Mouse (Mus musculus): ENCODE results near the gene Rhot1. TPM values are rescaled to one million over a fixed set of nuclear protein-coding genes. Genes with fewer than 3 reads are reported as not detected.

Gene Rhot1
- polyA plus RNA-seq, 1 experiment = 8.0 TPM

- DNase-seq (ENCODE audit: low read depth, low spot score) = no peak
- 32% methylated on average over 2 of the region's 2 CpGs for WGBS
Observed at GRCm38 (mm10) chr11:80312049-80312448, 103.2 kb downstream of the Rhot1 start.

- DNase-seq (ENCODE audit: low read depth, low spot score) = no peak
- WGBS = 16% methylated on average over 6 of the region's 6 CpGs
Observed at GRCm38 (mm10) chr11:80312565-80312964, 103.7 kb downstream of the Rhot1 start.

DNA sequence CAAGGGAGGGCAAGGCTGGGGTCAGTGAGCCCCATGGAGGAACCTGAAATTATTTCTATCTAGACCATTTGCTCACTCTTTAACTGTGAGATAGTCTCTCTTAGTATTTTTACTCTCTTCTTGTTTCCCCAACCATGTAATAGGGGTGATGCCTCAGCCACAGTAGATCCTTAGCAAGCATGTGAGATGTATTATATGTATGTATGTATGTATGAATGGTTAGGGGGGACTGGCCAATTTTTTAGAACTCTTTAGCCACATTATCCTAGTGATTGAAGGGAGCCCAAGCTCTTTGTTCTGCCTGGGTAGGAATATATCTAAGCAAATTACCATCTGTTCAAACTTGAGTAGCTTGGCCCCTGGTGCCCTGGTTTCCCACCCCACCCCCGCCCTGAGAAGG lies 104.6 kb downstream of the Rhot1 start:
- WGBS = 64% methylated on average over 1 of the region's 1 CpGs
- DNase-seq (ENCODE audit: low read depth, low spot score) = no peak

- no peak for DNase-seq (ENCODE audit: low read depth, low spot score)
- 77% methylated on average over 4 of the region's 4 CpGs for WGBS
Observed at GRCm38 (mm10) chr11:80313944-80314343, 105.1 kb downstream of the Rhot1 start.

GRCm38 (mm10) chr11:80315743-80316639 lies 107.2 kb downstream of the Rhot1 start:
- no peak for DNase-seq (ENCODE audit: low read depth, low spot score)
- 68% methylated on average over 10 of the region's 10 CpGs for WGBS

Other genes with a start within 250 kb of the Rhot1 start
- 4.2 and 5.4 TPM in 2 replicates for gene Utp6, start 246.6 kb upstream of the Rhot1 start, polyA plus RNA-seq (2012; rRNA removed)
- gene Suz12, start 215.9 kb upstream of the Rhot1 start, polyA plus RNA-seq (2012; rRNA removed) = 5.9 and 7.1 TPM in 2 replicates
- 9.9 and 12.1 TPM in 2 replicates for gene Crlf3, start 128.0 kb upstream of the Rhot1 start, polyA plus RNA-seq (2012; rRNA removed)
- gene Atad5, start 119.6 kb upstream of the Rhot1 start, polyA plus RNA-seq (2012; rRNA removed) = 0.83 and 1.2 TPM in 2 replicates
- 3.9 and 4.5 TPM in 2 replicates for gene Tefm, start 66.8 kb upstream of the Rhot1 start, polyA plus RNA-seq (2012; rRNA removed)
- gene Adap2, start 54.9 kb upstream of the Rhot1 start, polyA plus RNA-seq (2012; rRNA removed) = 6.4 and 15.3 TPM in 2 replicates
- gene Rnf135, start 25.2 kb upstream of the Rhot1 start, polyA plus RNA-seq (2012; rRNA removed) = 4.8 and 5.7 TPM in 2 replicates
- gene Rhbdl3, start 91.9 kb downstream of the Rhot1 start, polyA plus RNA-seq (2012; rRNA removed) = 1.6 TPM in 2 replicates
- 1.4 and 3.0 TPM in 2 replicates for gene 5730455P16Rik, start 169.0 kb downstream of the Rhot1 start, polyA plus RNA-seq (2012; rRNA removed)
- gene Zfp207, start 174.3 kb downstream of the Rhot1 start, polyA plus RNA-seq (2012; rRNA removed) = 73.8 and 97.8 TPM in 2 replicates
- 43.9 and 59.3 TPM in 2 replicates for gene Psmd11, start 219.6 kb downstream of the Rhot1 start, polyA plus RNA-seq (2012; rRNA removed)